Mouse (Mus musculus) thymus, adult 2 months (tissue): ENCODE measurements at regions not wholly inside any gene's neighbourhood (a gene's known extent, or its start where the extent isn't known, plus 50 kb on each side); places are given as distances from the start of the nearest gene placed in this dataset.

Experiments used
- DNase-seq: peaks from one replicate; pipeline ENCODE4 v3.0.0; 2021
- H3K27ac ChIP-seq: fragments of 200-500 bp; 2 replicates; pipeline ENCODE4 v1.5.1; 2012; ENCODE audit warnings: low read length, control low read depth; ENCODE audit not compliant: control insufficient read depth, insufficient read depth
- H3K27me3 ChIP-seq: fragments of 200-500 bp; 2 replicates; pipeline ENCODE4 v1.6.1; 2012; ENCODE audit warnings: mild to moderate bottlenecking, low read length, moderate library complexity, mixed read lengths; ENCODE audit not compliant: control insufficient read depth, insufficient read depth
- H3K36me3 ChIP-seq: fragments of 200-500 bp; 2 replicates; pipeline ENCODE4 v1.6.1; 2012; ENCODE audit warnings: mild to moderate bottlenecking, low read length, moderate library complexity; ENCODE audit not compliant: control insufficient read depth, insufficient read depth
- H3K4me1 ChIP-seq: fragments of 200-500 bp; replicated peaks from 2 replicates; pipeline ENCODE4 v1.6.1; 2012; ENCODE audit warnings: low read length; ENCODE audit not compliant: control insufficient read depth, insufficient read depth
- H3K4me3 ChIP-seq: fragments of 200-500 bp; 2 replicates; pipeline ENCODE4 v1.5.1; 2012; ENCODE audit warnings: mild to moderate bottlenecking, low read length, control low read depth, moderate library complexity; ENCODE audit not compliant: control insufficient read depth, insufficient read depth
- CTCF ChIP-seq: fragments of 200-500 bp; IDR thresholded peaks from 2 replicates; pipeline ENCODE4 v1.5.1; 2012; ENCODE audit warnings: mild to moderate bottlenecking, control low read depth, low read length, moderate library complexity, borderline replicate concordance; ENCODE audit not compliant: control insufficient read depth, poor library complexity, insufficient read depth; ENCODE audit errors: extremely low read depth
- POLR2A ChIP-seq: fragments of 200-500 bp; IDR thresholded peaks from 2 replicates; pipeline ENCODE4 v1.6.1; 2012; ENCODE audit warnings: mild to moderate bottlenecking, low read length, control low read depth, moderate library complexity; ENCODE audit not compliant: control insufficient read depth, poor library complexity, insufficient read depth; ENCODE audit errors: extremely low read depth
- WGBS: fragments of 180-500 bp; shearing (Covaris S2); methylation state at CpG from one replicate; pipeline ENCODE4 v1.1.7; 2018; 5-methylcytosine and 5-hydroxymethylcytosine counted together

GRCm38 (mm10) chr1:184606541-184606940 lies 125.9 kb downstream of the Hlx start:
- no peak for TF ChIP-seq POLR2A
- TF ChIP-seq CTCF: no peak
- H3K4me3 ChIP-seq: no peak overlapping the region
- no peak overlapping the region for H3K27ac ChIP-seq
- WGBS: 95% methylated on average over 8 of the region's 8 CpGs
- H3K4me1 ChIP-seq: no peaks in the 10 kb centered on the region
- DNase-seq: no peak
- no peaks in the 10 kb centered on the region for H3K27me3 ChIP-seq
- H3K36me3 ChIP-seq: no peaks in the 10 kb centered on the region

GRCm38 (mm10) chr1:184605666-184606065 lies 126.8 kb downstream of the Hlx start:
- WGBS: 61% methylated on average over 7 of the region's 7 CpGs
- Histone ChIP-seq H3K4me1 (no peaks in the 10 kb centered on the region), H3K27ac (no peak overlapping the region), H3K4me3 (no peak overlapping the region), H3K27me3 (no peaks in the 10 kb centered on the region), H3K36me3 (no peaks in the 10 kb centered on the region)
- DNase-seq: no peak
- TF ChIP-seq POLR2A (no peak), CTCF (no peak)

- DNase-seq: no peak
- Histone ChIP-seq H3K4me1 (no peaks in the 10 kb centered on the region), H3K4me3 (no peak overlapping the region), H3K36me3 (no peaks in the 10 kb centered on the region), H3K27me3 (no peaks in the 10 kb centered on the region), H3K27ac (no peak overlapping the region)
- no peak for TF ChIP-seq CTCF
- TF ChIP-seq POLR2A: no peak
- 94% methylated on average over 6 of the region's 6 CpGs for WGBS
Observed at GRCm38 (mm10) chr1:184603136-184603535, 129.3 kb downstream of the Hlx start.

GRCm38 (mm10) chr1:184595449-184595848 lies 137.0 kb downstream of the Hlx start:
- H3K4me1 ChIP-seq: no peaks in the 10 kb centered on the region
- H3K27me3 ChIP-seq: no peaks in the 10 kb centered on the region
- TF ChIP-seq POLR2A (no peak), CTCF (no peak)
- no peak overlapping the region for H3K4me3 ChIP-seq
- H3K27ac ChIP-seq: no peak overlapping the region
- WGBS: 97% methylated on average over 12 of the region's 12 CpGs
- H3K36me3 ChIP-seq: no peaks in the 10 kb centered on the region
- no peak for DNase-seq

GRCm38 (mm10) chr1:184590634-184591033 lies 141.8 kb downstream of the Hlx start:
- no peak for DNase-seq
- no peaks in the 10 kb centered on the region for H3K4me1 ChIP-seq
- 42% methylated on average over 7 of the region's 7 CpGs for WGBS
- no peaks in the 10 kb centered on the region for H3K36me3 ChIP-seq
- no peaks in the 10 kb centered on the region for H3K27me3 ChIP-seq
- no peak overlapping the region for H3K27ac ChIP-seq
- H3K4me3 ChIP-seq: no peak overlapping the region
- no peak for TF ChIP-seq POLR2A
- no peak for TF ChIP-seq CTCF

- H3K36me3 ChIP-seq: no peaks in the 10 kb centered on the region
- no peaks in the 10 kb centered on the region for H3K4me1 ChIP-seq
- H3K27me3 ChIP-seq: no peaks in the 10 kb centered on the region
- no peak overlapping the region for H3K4me3 ChIP-seq
- no peak for DNase-seq
- 65% methylated on average over 4 of the region's 4 CpGs for WGBS
- no peak overlapping the region for H3K27ac ChIP-seq
- TF ChIP-seq POLR2A: no peak
- no peak for TF ChIP-seq CTCF
Observed at GRCm38 (mm10) chr1:184589277-184589676, 143.1 kb downstream of the Hlx start.

- no peak overlapping the region for H3K4me3 ChIP-seq
- H3K27me3 ChIP-seq: no peaks in the 10 kb centered on the region
- WGBS: 96% methylated on average over 12 of the region's 12 CpGs
- TF ChIP-seq CTCF (no peak), POLR2A (no peak)
- no peak overlapping the region for H3K27ac ChIP-seq
- no peak for DNase-seq
- no peaks in the 10 kb centered on the region for H3K4me1 ChIP-seq
- no peaks in the 10 kb centered on the region for H3K36me3 ChIP-seq
Observed at GRCm38 (mm10) chr1:184584505-184584874, 147.9 kb downstream of the Hlx start.
